Mouse (Mus musculus) MEL (cell line): Measurements from ENCODE around the gene Pi4k2a. TPM values are rescaled to one million over a fixed set of nuclear protein-coding genes. Genes with fewer than 3 reads are reported as not detected.

Experiments used
- DNase-seq: peaks from one replicate; pipeline ENCODE4 v3.0.0; 2011; ENCODE audit warnings: low read depth, low spot score
- H3K27ac ChIP-seq: 2 replicates; pipeline ENCODE4 v1.5.1; 2012; ENCODE audit warnings: low read depth, mild to moderate bottlenecking, control low read depth, low read length, moderate library complexity; ENCODE audit not compliant: control insufficient read depth
- H3K27me3 ChIP-seq, 2 experiments: fragments of 150-350 bp in 1 of 2; sonication (generic) in 1 of 2; 2 replicates each; pipeline ENCODE4 v1.6.1; 2012; ENCODE audit warnings: low read length in 2 of 2, mild to moderate bottlenecking in 2 of 2, improper control_type of control experiment in 1 of 2, moderate library complexity in 1 of 2; ENCODE audit not compliant: insufficient read depth in 2 of 2, control insufficient read depth in 1 of 2
- H3K36me3 ChIP-seq, 2 experiments: 2 replicates each; pipeline ENCODE4 v1.6.1; 2012 to 2014; ENCODE audit warnings: low read length in 2 of 2, improper control_type of control experiment in 1 of 2, inconsistent platforms in 1 of 2, mild to moderate bottlenecking in 1 of 2; ENCODE audit not compliant: insufficient read depth in 2 of 2, control insufficient read depth in 1 of 2
- H3K4me1 ChIP-seq, 2 experiments: fragments of 150-350 bp in 1 of 2; sonication (generic) in 1 of 2; 2 replicates each; pipeline ENCODE4 v1.6.1; 2012; ENCODE audit warnings: low read length in 2 of 2, improper control_type of control experiment in 1 of 2, mild to moderate bottlenecking in 1 of 2; ENCODE audit not compliant: insufficient read depth in 2 of 2, control insufficient read depth in 1 of 2
- H3K4me3 ChIP-seq, 2 experiments: fragments of 150-350 bp in 1 of 2; sonication (generic) in 1 of 2; 2 replicates each; pipeline ENCODE4 v1.5.1; 2012; ENCODE audit warnings: low read depth in 2 of 2, low read length in 2 of 2, mild to moderate bottlenecking in 2 of 2, moderate library complexity in 2 of 2, control low read depth in 1 of 2, improper control_type of control experiment in 1 of 2; ENCODE audit not compliant: control insufficient read depth in 1 of 2, insufficient read depth in 1 of 2
- H3K79me2 ChIP-seq: 2 replicates; pipeline ENCODE4 v1.6.1; 2012; ENCODE audit warnings: mild to moderate bottlenecking, low read length, moderate library complexity; ENCODE audit not compliant: control insufficient read depth, poor library complexity, insufficient read depth
- H3K9ac ChIP-seq: 2 replicates; pipeline ENCODE4 v1.6.1; 2012; ENCODE audit warnings: low read depth, mild to moderate bottlenecking, control low read depth, low read length, moderate library complexity; ENCODE audit not compliant: control insufficient read depth, poor library complexity, severe bottlenecking
- H3K9me3 ChIP-seq: fragments of 150-350 bp; sonication (generic); replicated peaks from 2 replicates; pipeline ENCODE4 v1.6.1; 2012; ENCODE audit warnings: mild to moderate bottlenecking, low read length, improper control_type of control experiment, moderate library complexity; ENCODE audit not compliant: insufficient read depth
- BHLHE40 ChIP-seq: IDR thresholded peaks from 2 replicates; pipeline ENCODE4 v1.6.1; 2012; ENCODE audit warnings: low read depth, mild to moderate bottlenecking, inconsistent platforms, low read length, improper control_type of control experiment, borderline replicate concordance
- CHD1 ChIP-seq: IDR thresholded peaks from 2 replicates; pipeline ENCODE4 v1.6.1; 2012; ENCODE audit warnings: low read depth, mild to moderate bottlenecking, inconsistent platforms, low read length, improper control_type of control experiment
- CHD2 ChIP-seq: IDR thresholded peaks from 2 replicates; pipeline ENCODE4 v1.6.1; 2011; ENCODE audit warnings: low read length, improper control_type of control experiment
- ELF1 ChIP-seq: IDR thresholded peaks from 2 replicates; pipeline ENCODE4 v1.6.1; 2014; ENCODE audit warnings: low read depth, mild to moderate bottlenecking, inconsistent platforms, low read length, improper control_type of control experiment, moderate library complexity
- EP300 ChIP-seq, 2 experiments: IDR thresholded peaks; 2 replicates each; pipeline ENCODE4 v1.6.1; 2011; ENCODE audit warnings: improper control_type of control experiment in 2 of 2, low read length in 2 of 2, low read depth in 1 of 2, mild to moderate bottlenecking in 1 of 2
- ETS1 ChIP-seq: IDR thresholded peaks from 2 replicates; pipeline ENCODE4 v1.6.1; 2012; ENCODE audit warnings: low read depth, mild to moderate bottlenecking, inconsistent platforms, low read length, improper control_type of control experiment, moderate library complexity
- GABPA ChIP-seq: IDR thresholded peaks from 2 replicates; pipeline ENCODE4 v1.6.1; 2012; ENCODE audit warnings: low read depth, mild to moderate bottlenecking, inconsistent platforms, low read length, improper control_type of control experiment, moderate library complexity
- GATA1 ChIP-seq: IDR thresholded peaks from 2 replicates; pipeline ENCODE4 v1.6.1; 2011; ENCODE audit warnings: low read depth, low read length, improper control_type of control experiment
- MAFK ChIP-seq: IDR thresholded peaks from 2 replicates; pipeline ENCODE4 v1.6.1; 2011; ENCODE audit warnings: low read depth, mild to moderate bottlenecking, low read length, improper control_type of control experiment, borderline replicate concordance
- MAX ChIP-seq: IDR thresholded peaks from 2 replicates; pipeline ENCODE4 v1.6.1; 2011; ENCODE audit warnings: low read length, improper control_type of control experiment
- MAZ ChIP-seq: IDR thresholded peaks from 2 replicates; pipeline ENCODE4 v1.6.1; 2012; ENCODE audit warnings: low read depth, mild to moderate bottlenecking, inconsistent platforms, low read length, improper control_type of control experiment
- MEF2A ChIP-seq: IDR thresholded peaks from 2 replicates; pipeline ENCODE4 v1.6.1; 2014; ENCODE audit warnings: low read depth, mild to moderate bottlenecking, inconsistent platforms, low read length, improper control_type of control experiment; ENCODE audit not compliant: poor library complexity, insufficient replicate concordance, severe bottlenecking; ENCODE audit errors: extremely low read depth
- MYB ChIP-seq: IDR thresholded peaks from 2 replicates; pipeline ENCODE4 v1.6.1; 2011; ENCODE audit warnings: mild to moderate bottlenecking, low read depth, low read length, improper control_type of control experiment
- MYC ChIP-seq: IDR thresholded peaks from 2 replicates; pipeline ENCODE4 v1.6.1; 2011; ENCODE audit warnings: low read depth, mild to moderate bottlenecking, low read length, improper control_type of control experiment, moderate library complexity
- NELFE ChIP-seq: IDR thresholded peaks from 2 replicates; pipeline ENCODE4 v1.6.1; 2011; ENCODE audit warnings: low read depth, low read length, improper control_type of control experiment
- POLR2A ChIP-seq, 2 experiments: IDR thresholded peaks; 2 replicates each; pipeline ENCODE4 v1.6.1; 2011 to 2012; ENCODE audit warnings: low read length in 2 of 2, mild to moderate bottlenecking in 2 of 2, control low read depth in 1 of 2, improper control_type of control experiment in 1 of 2, low read depth in 1 of 2, moderate library complexity in 1 of 2; ENCODE audit not compliant: control insufficient read depth in 1 of 2, insufficient read depth in 1 of 2, poor library complexity in 1 of 2
- POLR2AphosphoS5 ChIP-seq: IDR thresholded peaks from 2 replicates; pipeline ENCODE4 v1.6.1; 2012; ENCODE audit warnings: low read depth, borderline replicate concordance, mild to moderate bottlenecking, inconsistent platforms, low read length, moderate library complexity, mixed read lengths
- RAD21 ChIP-seq: IDR thresholded peaks from 2 replicates; pipeline ENCODE4 v1.6.1; 2011; ENCODE audit warnings: mild to moderate bottlenecking, low read depth, low read length, improper control_type of control experiment
- RCOR1 ChIP-seq: IDR thresholded peaks from 2 replicates; pipeline ENCODE4 v1.6.1; 2012; ENCODE audit warnings: low read depth, mild to moderate bottlenecking, inconsistent platforms, low read length, improper control_type of control experiment
- SIN3A ChIP-seq: IDR thresholded peaks from 2 replicates; pipeline ENCODE4 v1.6.1; 2012; ENCODE audit warnings: low read length, improper control_type of control experiment, inconsistent platforms
- SMC3 ChIP-seq: IDR thresholded peaks from 2 replicates; pipeline ENCODE4 v1.6.1; 2011; ENCODE audit warnings: low read depth, low read length, improper control_type of control experiment
- TBP ChIP-seq: IDR thresholded peaks from 2 replicates; pipeline ENCODE4 v1.8.0; 2011; ENCODE audit warnings: low read depth, low read length, improper control_type of control experiment
- TCF12 ChIP-seq: IDR thresholded peaks from 2 replicates; pipeline ENCODE4 v1.6.1; 2014; ENCODE audit warnings: low read depth, mild to moderate bottlenecking, inconsistent platforms, low read length, improper control_type of control experiment, moderate library complexity
- UBTF ChIP-seq: IDR thresholded peaks from 2 replicates; pipeline ENCODE4 v1.6.1; 2012; ENCODE audit warnings: low read depth, mild to moderate bottlenecking, inconsistent platforms, low read length, improper control_type of control experiment, moderate library complexity, borderline replicate concordance; ENCODE audit not compliant: insufficient read depth
- USF1 ChIP-seq: IDR thresholded peaks from 2 replicates; pipeline ENCODE4 v1.6.1; 2014; ENCODE audit warnings: low read depth, mild to moderate bottlenecking, inconsistent platforms, low read length, improper control_type of control experiment, moderate library complexity
- USF2 ChIP-seq, 2 experiments: IDR thresholded peaks; 2 replicates each; pipeline ENCODE4 v1.6.1; 2011 to 2012; ENCODE audit warnings: improper control_type of control experiment in 2 of 2, low read length in 2 of 2, borderline replicate concordance in 1 of 2, inconsistent platforms in 1 of 2, low read depth in 1 of 2, mild to moderate bottlenecking in 1 of 2; ENCODE audit not compliant: insufficient read depth in 1 of 2
- ZKSCAN1 ChIP-seq: IDR thresholded peaks from 2 replicates; pipeline ENCODE4 v1.6.1; 2012; ENCODE audit warnings: low read depth, mild to moderate bottlenecking, inconsistent platforms, low read length, improper control_type of control experiment, moderate library complexity
- polyA plus RNA-seq, 2 experiments: library from polyadenylated mRNA; stranded (reverse) in 1 of 2; unstranded in 1 of 2; fragments of >175 nt in 1 of 2; fragments of >200 nt in 1 of 2; gene quantifications; 2 replicates each; pipeline versions ENCODE4 v1.2.1 to v1.2.4; 2012; ENCODE audit warnings: low replicate concordance in 2 of 2, low read depth in 1 of 2; ENCODE audit not compliant: insufficient read length in 2 of 2, insufficient read depth in 1 of 2, missing spikeins in 1 of 2
- total RNA-seq: library from RNA; depleted of rRNA; stranded (reverse); fragments of 300-350 nt; gene quantifications from 2 replicates; pipeline ENCODE4 v1.2.3, GENCODE M21; 2012

Pi4k2a gene
- total and polyA plus RNA-seq, 3 experiments, result 10.2 to 30.3 TPM; not detected in 1

GRCm38 (mm10) chr19:42135070-42135469 lies 44.8 kb downstream of the Pi4k2a start:
- Histone ChIP-seq H3K4me3 (no peak overlapping the region), H3K36me3 (peaks cover 0 to 60% of the 10 kb centered on the region in 2 experiments; a peak in 2 of 4 replicates), H3K79me2 (no peaks in the 10 kb centered on the region), H3K9me3 (no peaks in the 10 kb centered on the region), H3K9ac (no peak overlapping the region), H3K27ac (no peak overlapping the region), H3K4me1 (peaks cover 38 to 58% of the 10 kb centered on the region in 2 experiments), H3K27me3 (no peaks in the 10 kb centered on the region)
- DNase-seq, result no peak
- no peak for TF ChIP-seq SIN3A
- peak; percentile 46 for TF ChIP-seq GATA1
- peak in 1 of 2 experiments; percentile 59; a peak in 2 of 4 replicates for TF ChIP-seq EP300 (IDR thresholded peaks at IDR 0.05; ENCODE audit: low read depth in 1 of 2, low read length in 2 of 2)
- no peak for TF ChIP-seq ELF1
- TF ChIP-seq TCF12, result peak; percentile 53; the same call in 1 of the 2 replicates
- TF ChIP-seq USF2 (IDR thresholded peaks at IDR 0.05; ENCODE audit: borderline replicate concordance in 1 of 2, insufficient read depth in 1 of 2, low read depth in 1 of 2, low read length in 2 of 2), result no peak
- no peak for TF ChIP-seq MAZ
- no peak; the same call in 1 of the 2 replicates for TF ChIP-seq RCOR1
- TF ChIP-seq SMC3, result no peak
- no peak for TF ChIP-seq MAFK

DNA sequence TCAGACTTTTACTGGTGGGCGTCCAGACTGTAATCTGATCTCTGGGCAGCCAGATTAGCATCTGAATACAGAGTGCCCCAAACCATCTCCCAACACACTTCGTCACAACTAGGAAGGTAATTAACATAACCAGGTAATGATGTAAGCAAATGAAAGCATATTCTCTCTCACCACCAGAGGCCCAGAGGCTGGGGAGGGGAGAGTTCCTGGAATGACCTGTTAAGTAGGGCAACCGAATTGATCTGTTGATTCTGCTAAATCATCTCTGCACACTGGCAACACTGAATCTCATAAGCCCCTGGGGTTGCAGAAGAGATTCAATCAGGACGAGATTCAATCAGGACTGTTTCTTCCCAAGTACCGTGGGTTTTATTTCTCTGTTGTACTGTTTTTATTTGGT lies 45.9 kb downstream of the Pi4k2a start:
- no peaks in the 10 kb centered on the region for H3K79me2 ChIP-seq
- peaks cover 0 to 52% of the 10 kb centered on the region in 2 experiments; a peak in 2 of 4 replicates for H3K36me3 ChIP-seq
- DNase-seq, result no peak
- TF ChIP-seq ZKSCAN1 (no peak), POLR2A (IDR thresholded peaks at IDR 0.05; ENCODE audit: control insufficient read depth in 1 of 2, insufficient read depth in 1 of 2, low read depth in 1 of 2, low read length in 2 of 2, poor library complexity in 1 of 2) (no peak), SIN3A (no peak), MYC (no peak), MAX (no peak), USF1 (no peak), MYB (no peak), USF2 (IDR thresholded peaks at IDR 0.05; ENCODE audit: borderline replicate concordance in 1 of 2, insufficient read depth in 1 of 2, low read depth in 1 of 2, low read length in 2 of 2) (no peak), MAZ (no peak), POLR2AphosphoS5 (no peak), UBTF (no peak), ETS1 (0 out of 2 replicates have a peak, but pooled peaks have one; percentile 6), RCOR1 (peak; percentile 65; the same call in 1 of the 2 replicates), NELFE (no peak), CHD1 (no peak), GABPA (no peak), TBP (no peak), BHLHE40 (no peak), EP300 (IDR thresholded peaks at IDR 0.05; ENCODE audit: low read depth in 1 of 2, low read length in 2 of 2) (peak in 1 of 2 experiments; percentile 2; a peak in 1 of 4 replicates), MEF2A (no peak), CHD2 (no peak), RAD21 (no peak)
- H3K27me3 ChIP-seq, result no peaks in the 10 kb centered on the region
- H3K4me1 ChIP-seq, result peaks cover 28 to 51% of the 10 kb centered on the region in 2 experiments
- no peaks in the 10 kb centered on the region for H3K9me3 ChIP-seq
- H3K9ac ChIP-seq, result no peak overlapping the region
- no peak overlapping the region; the same call in 1 of the 2 replicates for H3K27ac ChIP-seq
- H3K4me3 ChIP-seq, result no peak overlapping the region
